Mouse (Mus musculus) lung, embryonic 15.5 days (tissue): ENCODE data around the gene Padi6. TPM values are rescaled to one million over a fixed set of nuclear protein-coding genes. Genes with fewer than 3 reads are reported as not detected.
A peak's percentile ranks its signal among the peaks of the same experiment; 100 is the strongest.

Experiments
- ATAC-seq: fragments of 200-750 bp; cut with Nextera tagmentation; 2 replicates; pipeline ENCODE4 v1.8.0; 2017; ENCODE audit warnings: moderate number of reproducible peaks, borderline replicate concordance; ENCODE audit not compliant: low FRiP score, low TSS enrichment; ENCODE audit errors: extremely low read depth
- H3K27ac ChIP-seq: fragments of 300-500 bp; sonication (generic); 2 replicates; pipeline ENCODE4 v1.5.1; 2015; ENCODE audit warnings: moderate library complexity, mild to moderate bottlenecking, inconsistent platforms
- H3K27me3 ChIP-seq: fragments of 300-500 bp; sonication (generic); 2 replicates; pipeline ENCODE4 v1.6.1; 2015; ENCODE audit warnings: inconsistent platforms
- H3K36me3 ChIP-seq: fragments of 300-500 bp; sonication (generic); 2 replicates; pipeline ENCODE4 v1.6.1; 2015; ENCODE audit warnings: inconsistent platforms
- H3K4me1 ChIP-seq: fragments of 300-500 bp; sonication (generic); 2 replicates; pipeline ENCODE4 v1.6.1; 2015; ENCODE audit warnings: inconsistent platforms
- H3K4me2 ChIP-seq: fragments of 300-500 bp; sonication (generic); 2 replicates; pipeline ENCODE4 v1.6.1; 2015; ENCODE audit warnings: inconsistent platforms, mild to moderate bottlenecking, moderate library complexity
- H3K4me3 ChIP-seq: fragments of 300-500 bp; sonication (generic); 2 replicates; pipeline ENCODE4 v1.5.1; 2015; ENCODE audit warnings: mild to moderate bottlenecking, inconsistent platforms
- H3K9ac ChIP-seq: fragments of 300-500 bp; sonication (generic); 2 replicates; pipeline ENCODE4 v1.6.1; 2015; ENCODE audit warnings: inconsistent platforms
- H3K9me3 ChIP-seq: fragments of 300-500 bp; sonication (generic); 2 replicates; pipeline ENCODE4 v1.6.1; 2016; ENCODE audit warnings: inconsistent platforms
- WGBS: fragments of 180-500 bp; shearing (Covaris S2); methylation state at CpG from one replicate; pipeline ENCODE4 v1.1.7; 2015; 5-methylcytosine and 5-hydroxymethylcytosine counted together
- polyA plus RNA-seq: library from polyadenylated mRNA; unstranded; fragments of >200 nt; fragmentation: Nextera tagmentation; extraction: Ambion mirVana; gene quantifications from 2 replicates; pipeline ENCODE4 v1.2.1, GENCODE M21; 2015

The Padi6 gene
- polyA plus RNA-seq, 1 experiment from 2014 or later = 0.06 TPM

DNA sequence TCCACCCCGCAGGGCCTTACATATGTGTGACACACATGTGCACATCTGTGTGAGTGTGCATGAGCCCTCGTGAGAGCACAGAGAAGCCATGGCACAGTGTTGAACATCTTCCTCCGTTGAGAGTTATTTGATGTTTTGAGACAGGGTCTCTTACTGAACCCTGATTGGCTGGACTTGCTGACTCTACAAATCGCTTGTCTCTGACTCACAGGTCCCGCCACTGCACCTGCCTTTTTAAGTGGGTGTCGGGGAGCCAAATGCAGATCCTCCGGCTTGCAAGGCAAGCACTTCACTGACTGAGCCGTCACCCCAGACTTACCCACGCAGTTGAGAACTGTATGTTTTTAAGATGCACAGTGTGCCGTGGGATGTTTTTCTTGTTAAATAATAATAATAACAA is 33.4 kb upstream of the Padi6 start:
- peaks cover 13% of the 10 kb centered on the region; the same call in 1 of the 2 replicates for H3K4me1 ChIP-seq
- H3K27ac ChIP-seq = no peak overlapping the region
- no peaks in the 10 kb centered on the region for H3K9me3 ChIP-seq
- H3K9ac ChIP-seq = no peak overlapping the region
- H3K36me3 ChIP-seq = no peaks in the 10 kb centered on the region
- H3K4me2 ChIP-seq = no peak overlapping the region
- ATAC-seq = no peak
- H3K4me3 ChIP-seq = no peak overlapping the region
- no peaks in the 10 kb centered on the region for H3K27me3 ChIP-seq
- WGBS = 68% methylated on average over 10 of the region's 10 CpGs

DNA sequence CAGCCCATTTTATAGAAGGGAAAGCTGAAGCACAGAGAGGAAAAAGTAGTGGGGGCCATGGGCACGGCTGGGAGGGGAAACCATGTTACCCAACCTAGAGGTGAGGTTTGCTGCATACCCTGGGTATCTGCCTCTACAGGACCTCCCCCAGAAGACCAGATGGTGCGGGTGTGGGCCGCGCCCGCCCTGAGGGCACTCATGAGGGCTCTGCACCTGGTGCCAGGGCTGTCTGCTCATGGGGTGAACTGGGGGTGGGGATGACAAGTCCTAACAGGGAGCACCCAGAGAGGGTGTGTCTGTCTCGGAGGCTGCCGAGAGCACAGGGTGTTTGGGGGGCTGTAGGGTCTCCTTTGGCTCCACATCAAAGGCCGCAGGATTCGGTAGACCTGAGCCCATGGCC is 32.5 kb upstream of the Padi6 start:
- 80% methylated on average over 9 of the region's 9 CpGs for WGBS
- ATAC-seq = no peak
- H3K9me3 ChIP-seq = no peaks in the 10 kb centered on the region
- H3K9ac ChIP-seq = no peak overlapping the region
- H3K4me3 ChIP-seq = no peak overlapping the region
- H3K36me3 ChIP-seq = no peaks in the 10 kb centered on the region
- H3K27ac ChIP-seq = no peak overlapping the region
- H3K4me1 ChIP-seq = peaks cover 16% of the 10 kb centered on the region; the same call in 1 of the 2 replicates
- H3K27me3 ChIP-seq = no peaks in the 10 kb centered on the region
- no peak overlapping the region for H3K4me2 ChIP-seq

DNA sequence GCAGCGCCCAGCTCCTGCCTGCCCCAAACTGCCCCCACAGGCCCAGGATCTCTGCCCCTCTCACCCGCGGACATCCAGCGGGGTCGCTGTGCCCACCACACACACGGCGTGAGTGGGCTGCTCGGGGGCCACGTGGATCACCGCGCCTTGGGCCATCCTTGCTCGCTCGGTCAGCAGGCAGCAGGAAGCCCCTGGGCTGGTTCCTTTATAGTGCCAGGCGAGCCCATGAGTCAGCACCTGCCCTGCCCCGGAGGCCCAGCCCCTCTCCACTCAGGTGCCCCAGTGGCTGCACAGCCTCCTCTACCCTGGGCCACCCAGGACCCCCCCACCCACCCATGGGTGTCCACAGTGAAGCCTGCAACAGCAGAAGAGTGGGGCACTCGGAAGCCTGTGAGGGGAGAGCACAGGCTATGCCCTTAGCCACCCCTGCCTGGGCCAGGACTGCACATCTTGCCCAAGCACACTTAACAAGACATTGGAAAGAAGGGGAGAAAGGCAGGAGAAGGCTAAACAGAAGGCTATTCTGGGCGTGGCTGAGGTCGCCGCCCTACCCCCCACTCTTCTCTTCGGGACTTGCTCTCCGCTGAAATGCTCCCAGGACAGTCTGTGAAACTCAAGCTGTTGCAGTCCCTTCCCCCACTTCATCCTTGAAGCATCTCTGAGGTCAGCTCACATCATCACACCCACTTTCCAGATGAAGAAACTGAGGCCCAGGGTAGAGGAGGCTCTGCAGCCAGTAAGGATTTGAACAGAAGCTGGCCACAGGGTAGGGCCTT is 31.8 kb upstream of the Padi6 start, which contains the start of gene Padi4:
Gene Padi4, minus strand, starts transcription at position 212 of the 776 bp plus-strand sequence.
- H3K27ac ChIP-seq = no peak within 1 kb of the TSS
- H3K4me3 ChIP-seq = no peak within 1 kb of the TSS
- H3K9me3 ChIP-seq = no peaks in the 10 kb centered on the region
- 79% methylated on average over 21 of the region's 21 CpGs for WGBS
- H3K4me1 ChIP-seq = peaks cover 13% of the 10 kb centered on the region; the same call in 1 of the 2 replicates
- no peaks in the 10 kb centered on the region for H3K36me3 ChIP-seq
- no peak within 1 kb of the TSS for H3K9ac ChIP-seq
- no peaks in the 10 kb centered on the region for H3K27me3 ChIP-seq
- ATAC-seq = no peak
- H3K4me2 ChIP-seq = no peak within 1 kb of the TSS

DNA sequence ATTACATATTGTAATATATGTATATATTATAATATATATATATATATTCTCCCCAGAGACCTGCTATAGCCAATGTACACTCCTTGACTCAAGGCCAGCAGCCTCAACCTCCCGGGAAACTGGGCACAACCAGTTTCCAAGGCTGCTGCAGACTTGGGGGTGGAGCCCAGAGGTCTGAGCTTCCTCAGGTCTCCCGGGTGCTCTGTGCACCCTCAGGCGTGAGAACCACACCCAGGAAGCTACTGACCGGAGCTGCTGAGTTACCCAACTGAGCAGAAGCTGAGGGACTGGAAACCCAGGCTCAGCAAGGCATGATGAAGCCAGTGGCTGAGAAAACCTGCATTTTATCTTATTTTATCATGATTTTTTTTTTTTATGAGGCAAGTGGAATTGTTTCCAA is 28.6 kb upstream of the Padi6 start:
- Histone ChIP-seq H3K27ac (no peak overlapping the region), H3K4me2 (no peak overlapping the region), H3K27me3 (no peaks in the 10 kb centered on the region), H3K9ac (no peak overlapping the region), H3K4me1 (peaks cover 13% of the 10 kb centered on the region; the same call in 1 of the 2 replicates), H3K36me3 (no peaks in the 10 kb centered on the region), H3K4me3 (no peak overlapping the region), H3K9me3 (no peaks in the 10 kb centered on the region)
- WGBS = 21% methylated on average over 4 of the region's 4 CpGs
- ATAC-seq = no peak

DNA sequence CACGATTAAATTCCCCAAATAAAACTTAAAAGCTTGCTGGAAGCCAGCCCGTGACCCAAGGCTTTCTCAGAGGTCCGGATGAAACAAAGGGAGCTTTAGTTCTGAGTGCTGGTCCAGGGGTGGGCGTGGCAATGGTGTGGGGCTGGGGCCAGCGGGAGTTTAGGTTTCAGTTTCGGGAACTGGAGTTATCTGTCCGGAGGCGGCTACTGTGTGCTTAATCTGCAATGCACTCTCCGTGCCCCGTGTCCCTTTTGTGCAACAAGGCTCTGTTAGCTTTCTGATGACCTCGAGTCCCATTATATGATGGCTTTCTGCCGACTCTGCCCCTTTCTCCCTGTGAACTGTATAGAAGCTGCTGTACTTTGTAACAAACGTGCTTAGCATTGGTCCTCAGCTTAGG is 28.0 kb upstream of the Padi6 start:
- Histone ChIP-seq H3K9me3 (no peaks in the 10 kb centered on the region), H3K36me3 (no peaks in the 10 kb centered on the region), H3K9ac (peak overlapping the region; percentile 31; the same call in 1 of the 2 replicates), H3K4me1 (peaks cover 13% of the 10 kb centered on the region; the same call in 1 of the 2 replicates), H3K27me3 (no peaks in the 10 kb centered on the region), H3K27ac (peak overlapping the region; percentile 67), H3K4me3 (peak overlapping the region; percentile 41), H3K4me2 (peak overlapping the region; percentile 58)
- WGBS = 8% methylated on average over 13 of the region's 13 CpGs
- no peak for ATAC-seq

DNA sequence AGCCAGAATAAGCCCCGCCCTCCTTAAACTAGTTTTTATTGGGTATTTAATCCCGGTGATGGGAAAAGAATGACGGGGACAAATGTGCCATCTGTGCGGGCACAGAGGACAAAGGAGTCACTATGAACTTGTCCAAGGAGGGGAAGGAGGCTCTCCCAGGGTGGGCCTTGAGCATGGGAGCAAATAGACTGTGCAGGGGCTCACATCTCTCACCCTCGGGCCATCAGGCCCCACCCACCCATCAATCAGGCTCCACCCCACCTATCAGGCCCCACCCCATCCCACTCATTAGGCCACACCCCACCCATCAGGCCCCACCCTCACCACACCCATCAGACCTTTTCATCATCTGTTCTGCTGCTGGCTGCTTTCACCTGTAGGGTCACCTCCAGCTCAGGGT is 26.5 kb upstream of the Padi6 start:
- Histone ChIP-seq H3K27ac (no peak overlapping the region), H3K4me3 (no peak overlapping the region), H3K27me3 (no peaks in the 10 kb centered on the region), H3K4me2 (no peak overlapping the region), H3K36me3 (no peaks in the 10 kb centered on the region), H3K9ac (no peak overlapping the region), H3K4me1 (peaks cover 13% of the 10 kb centered on the region; the same call in 1 of the 2 replicates), H3K9me3 (no peaks in the 10 kb centered on the region)
- ATAC-seq = no peak
- 80% methylated on average over 5 of the region's 5 CpGs for WGBS

DNA sequence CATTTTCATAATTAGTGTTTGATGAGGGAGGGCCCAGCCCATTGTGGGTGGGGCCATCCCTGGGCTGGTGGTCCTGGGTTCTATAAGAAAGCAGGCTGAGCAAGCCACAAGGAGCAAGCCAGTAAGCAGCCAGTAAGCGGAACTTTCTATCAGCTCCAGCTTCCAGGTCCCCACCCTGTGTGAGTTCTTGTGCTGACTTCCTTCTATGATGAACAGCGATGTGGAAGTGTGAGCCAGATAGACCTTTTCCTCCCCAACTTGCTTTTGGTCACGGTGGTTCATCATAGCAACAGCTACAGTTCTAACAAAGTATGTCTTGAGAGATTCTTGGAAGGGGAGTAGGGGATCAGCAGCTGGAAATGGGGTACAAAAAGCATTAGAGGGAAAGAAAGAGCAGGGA is 23.5 kb upstream of the Padi6 start:
- ATAC-seq = no peak
- Histone ChIP-seq H3K4me2 (no peak overlapping the region), H3K4me3 (no peak overlapping the region), H3K27me3 (no peaks in the 10 kb centered on the region), H3K27ac (no peak overlapping the region), H3K36me3 (no peaks in the 10 kb centered on the region), H3K4me1 (peaks cover 11% of the 10 kb centered on the region; the same call in 1 of the 2 replicates), H3K9me3 (no peaks in the 10 kb centered on the region), H3K9ac (no peak overlapping the region)
- 76% methylated on average over 3 of the region's 3 CpGs for WGBS

DNA sequence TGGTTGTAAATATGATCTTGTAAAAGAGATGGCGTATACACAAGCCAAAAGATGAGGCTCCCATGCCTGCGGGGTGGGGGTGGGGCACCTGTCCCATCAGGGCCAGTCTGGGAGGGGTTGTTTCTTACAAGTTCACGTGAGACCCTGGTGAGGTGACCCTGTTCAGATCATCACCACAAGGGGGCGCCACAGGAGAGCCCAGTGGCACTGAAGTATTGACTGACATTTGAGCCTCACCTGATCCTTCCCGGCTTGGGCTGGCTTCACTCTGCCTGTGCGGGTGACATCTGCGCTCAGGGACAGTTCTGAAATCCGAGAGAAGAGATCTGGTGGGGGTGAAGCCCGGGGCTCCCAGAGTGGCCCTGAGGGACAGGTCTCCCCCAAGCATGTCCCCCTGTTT is 20.7 kb upstream of the Padi6 start:
- H3K4me3 ChIP-seq = no peak overlapping the region
- H3K36me3 ChIP-seq = no peaks in the 10 kb centered on the region
- H3K27me3 ChIP-seq = no peaks in the 10 kb centered on the region
- no peak overlapping the region for H3K4me2 ChIP-seq
- H3K4me1 ChIP-seq = 0 out of 2 replicates have a peak, but pooled peaks cover 3% of the 10 kb centered on the region
- no peak overlapping the region for H3K27ac ChIP-seq
- ATAC-seq = no peak
- WGBS = 11% methylated on average over 9 of the region's 9 CpGs
- H3K9me3 ChIP-seq = no peaks in the 10 kb centered on the region
- H3K9ac ChIP-seq = no peak overlapping the region

DNA sequence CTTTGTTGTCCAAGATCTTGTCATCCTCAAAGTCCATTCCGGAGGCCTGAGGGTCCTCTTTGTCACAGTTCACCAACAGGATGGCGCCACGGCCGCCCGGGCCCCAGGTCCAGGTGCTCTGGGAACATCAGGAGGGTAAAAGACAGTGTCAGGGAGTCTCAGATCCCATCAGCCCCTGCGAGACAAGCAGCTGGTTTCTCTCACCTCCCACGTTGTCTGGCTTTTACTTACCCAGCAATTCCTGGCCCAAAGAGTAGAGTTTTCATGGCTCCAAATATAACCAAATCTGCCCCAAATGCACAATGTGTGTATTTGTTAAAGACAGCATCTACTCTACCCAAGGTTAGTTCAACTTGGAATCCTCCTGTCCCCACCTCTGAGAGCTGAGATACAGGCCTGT is 19.2 kb upstream of the Padi6 start:
- Histone ChIP-seq H3K36me3 (no peaks in the 10 kb centered on the region), H3K27ac (no peak overlapping the region), H3K4me3 (no peak overlapping the region), H3K4me2 (no peak overlapping the region), H3K4me1 (0 out of 2 replicates have a peak, but pooled peaks cover 3% of the 10 kb centered on the region), H3K9ac (no peak overlapping the region), H3K9me3 (no peaks in the 10 kb centered on the region), H3K27me3 (no peaks in the 10 kb centered on the region)
- no peak for ATAC-seq
- WGBS = 67% methylated on average over 7 of the region's 7 CpGs

DNA sequence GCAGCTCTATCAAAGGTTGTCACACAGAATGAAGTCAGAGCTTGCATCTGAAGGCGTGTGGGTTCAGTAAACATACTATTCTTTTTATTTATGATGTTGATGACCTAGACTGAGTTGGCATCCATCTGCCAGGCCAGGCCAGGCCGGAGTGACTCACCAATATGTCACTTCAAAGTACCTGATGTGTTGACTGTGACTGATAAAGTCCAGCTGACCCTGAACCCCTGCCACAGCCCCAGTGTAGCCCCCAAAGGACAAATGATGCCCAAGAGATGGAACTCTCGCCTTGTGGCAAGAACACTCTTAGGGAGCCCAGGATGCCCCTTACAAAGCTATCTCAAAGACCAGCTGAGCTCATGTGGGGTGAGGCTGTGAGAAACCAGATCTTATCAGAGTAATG is 13.4 kb upstream of the Padi6 start:
- Histone ChIP-seq H3K4me2 (no peak overlapping the region), H3K4me3 (no peak overlapping the region), H3K9me3 (no peaks in the 10 kb centered on the region), H3K27ac (no peak overlapping the region), H3K27me3 (no peaks in the 10 kb centered on the region), H3K4me1 (no peaks in the 10 kb centered on the region), H3K9ac (no peak overlapping the region), H3K36me3 (no peaks in the 10 kb centered on the region)
- ATAC-seq = no peak
- WGBS = 68% methylated on average over 3 of the region's 3 CpGs

DNA sequence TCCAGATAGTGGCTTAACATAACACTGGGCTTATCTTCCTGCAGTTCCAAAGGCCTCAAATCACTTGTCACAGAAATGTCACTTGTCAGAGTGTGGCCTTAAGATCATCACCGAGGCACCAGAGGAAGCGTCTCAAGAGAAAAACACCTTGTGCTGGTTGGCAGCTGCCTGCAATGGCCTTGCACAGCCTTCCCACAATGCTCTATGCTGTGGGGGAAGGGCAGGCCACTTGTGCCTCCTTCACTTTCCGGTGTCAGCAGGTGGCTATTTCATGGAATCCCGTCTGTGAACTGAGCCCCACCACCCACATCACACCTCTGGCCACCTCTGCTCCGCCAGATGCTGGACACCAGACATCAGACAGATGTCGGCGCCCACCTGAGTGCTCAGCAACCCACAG is 10.9 kb upstream of the Padi6 start:
- no peak overlapping the region for H3K4me2 ChIP-seq
- WGBS = 31% methylated on average over 7 of the region's 7 CpGs
- no peaks in the 10 kb centered on the region for H3K36me3 ChIP-seq
- H3K4me3 ChIP-seq = no peak overlapping the region
- H3K27ac ChIP-seq = no peak overlapping the region
- H3K9me3 ChIP-seq = no peaks in the 10 kb centered on the region
- peaks cover 10% of the 10 kb centered on the region for H3K4me1 ChIP-seq
- no peak for ATAC-seq
- H3K27me3 ChIP-seq = no peaks in the 10 kb centered on the region; the same call in 1 of the 2 replicates
- H3K9ac ChIP-seq = no peak overlapping the region

DNA sequence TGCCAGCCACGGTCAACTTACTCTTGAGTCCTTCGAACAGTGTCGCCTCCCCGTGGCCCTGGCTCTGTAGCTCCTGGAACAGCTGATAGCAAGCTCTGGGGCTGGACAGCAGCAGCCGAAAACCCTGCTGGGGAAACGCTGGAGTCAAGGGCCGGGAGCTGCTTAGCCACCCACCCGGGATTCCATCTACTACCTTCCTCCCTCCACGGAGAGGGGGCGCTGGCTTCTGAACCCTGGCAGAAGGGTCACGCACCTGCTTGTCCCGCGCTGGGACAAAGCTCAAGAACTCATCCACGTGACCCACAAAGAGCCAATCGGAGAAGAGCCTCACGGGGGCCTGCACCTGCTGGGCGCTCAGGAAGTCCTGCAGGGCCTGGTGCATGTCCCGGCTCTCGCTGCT is 7.9 kb upstream of the Padi6 start:
- ATAC-seq = no peak
- H3K9ac ChIP-seq = no peak overlapping the region

More for the DNA sequence above, 7.9 kb upstream of the Padi6 start:
- Histone ChIP-seq H3K4me1 (peaks cover 20% of the 10 kb centered on the region), H3K27ac (no peak overlapping the region), H3K4me2 (peak overlapping the region; percentile 42), H3K36me3 (no peaks in the 10 kb centered on the region), H3K9me3 (no peaks in the 10 kb centered on the region), H3K4me3 (peak overlapping the region; percentile 23), H3K27me3 (no peaks in the 10 kb centered on the region; the same call in 1 of the 2 replicates)
- 11% methylated on average over 19 of the region's 19 CpGs for WGBS
